Mouse (Mus musculus): ENCODE measurements around the gene Gngt1.

- TF ChIP-seq POLR2A (IDR thresholded peaks at IDR 0.05; ENCODE audit: insufficient read depth, low read depth, low read length) (no peak), CTCF (IDR thresholded peaks at IDR 0.05; ENCODE audit: insufficient read depth, low read depth, low read length) (no peak)
These were observed 10.8 kb upstream of the Gngt1 start for GRCm38 (mm10) chr6:3982661-3983284.

Measured in olfactory bulb, adult 2 months (tissue).